Mouse (Mus musculus) liver, adult 2 months (tissue): ENCODE data around the gene Pcna. TPM values are rescaled to one million over a fixed set of nuclear protein-coding genes. Genes with fewer than 3 reads are reported as not detected.
"Not testable (repeated sequence)": the region's sequence is repeated elsewhere in the genome, so short reads cannot be mapped to it uniquely, and the experiment has no call there.

ENCODE experiments used
- DNase-seq: peaks from one replicate; pipeline ENCODE4 v3.0.0-alpha.2; 2011; ENCODE audit warnings: low read depth, low spot score; ENCODE audit errors: extremely low read depth
- H3K27ac ChIP-seq: fragments of 200-500 bp; replicated peaks from 2 replicates; pipeline ENCODE4 v1.5.1; 2012; ENCODE audit warnings: low read depth, mild to moderate bottlenecking, control low read depth, inconsistent platforms, low read length; ENCODE audit not compliant: insufficient read depth
- H3K27me3 ChIP-seq: fragments of 200-500 bp; 2 replicates; pipeline ENCODE4 v1.6.1; 2012; ENCODE audit warnings: mild to moderate bottlenecking, moderate library complexity, low read length, inconsistent platforms; ENCODE audit not compliant: control insufficient read depth, insufficient read depth
- H3K36me3 ChIP-seq: fragments of 200-500 bp; 2 replicates; pipeline ENCODE4 v1.6.1; 2012; ENCODE audit warnings: low read length, inconsistent platforms; ENCODE audit not compliant: control insufficient read depth, insufficient read depth
- H3K4me1 ChIP-seq: fragments of 200-500 bp; 2 replicates; pipeline ENCODE4 v1.6.1; 2011; ENCODE audit warnings: low read length; ENCODE audit not compliant: control insufficient read depth, insufficient read depth
- H3K4me3 ChIP-seq: fragments of 200-500 bp; 2 replicates; pipeline ENCODE4 v1.5.1; 2011; ENCODE audit warnings: low read depth, mild to moderate bottlenecking, control low read depth, low read length, moderate library complexity; ENCODE audit not compliant: insufficient read depth
- H3K79me2 ChIP-seq: fragments of 200-500 bp; 2 replicates; pipeline ENCODE4 v1.6.1; 2012; ENCODE audit warnings: inconsistent platforms, mild to moderate bottlenecking, low read length, moderate library complexity; ENCODE audit not compliant: control insufficient read depth, insufficient read depth
- H3K9ac ChIP-seq: fragments of 200-500 bp; 2 replicates; pipeline ENCODE4 v1.6.1; 2012; ENCODE audit warnings: low read depth, mild to moderate bottlenecking, control low read depth, inconsistent platforms, low read length
- CTCF ChIP-seq: fragments of 200-500 bp; IDR thresholded peaks from 2 replicates; pipeline ENCODE4 v1.5.1; 2011; ENCODE audit warnings: low read depth, low read length, control low read depth
- POLR2A ChIP-seq: fragments of 200-500 bp; IDR thresholded peaks from 2 replicates; pipeline ENCODE4 v1.6.1; 2011; ENCODE audit warnings: low read length, control low read depth; ENCODE audit not compliant: insufficient read depth; ENCODE audit errors: extremely low read depth
- WGBS: fragments of 180-500 bp; shearing (Covaris S2); methylation state at CpG from one replicate; pipeline ENCODE4 v1.1.7; 2018; 5-methylcytosine and 5-hydroxymethylcytosine counted together
- polyA plus RNA-seq: library from polyadenylated mRNA; depleted of rRNA; stranded (reverse); fragments of >200 nt; gene quantifications from 2 replicates; pipeline ENCODE4 v1.2.3, GENCODE M21; 2012
- total RNA-seq: library from RNA; depleted of rRNA; stranded (reverse); fragments of >200 nt; gene quantifications from 2 replicates; pipeline ENCODE4 v1.2.3, GENCODE M21; 2014

Gene Pcna
- total and polyA plus RNA-seq, 2 experiments = 20.6 to 39.0 TPM

GRCm38 (mm10) chr2:132291265-132291664 is 38.2 kb upstream of the Pcna start:
- Histone ChIP-seq H3K79me2 (peaks cover 31% of the 10 kb centered on the region; the same call in 1 of the 2 replicates), H3K27me3 (no peaks in the 10 kb centered on the region), H3K9ac (no peak overlapping the region), H3K4me1 (peaks cover 12% of the 10 kb centered on the region), H3K36me3 (peaks cover 21% of the 10 kb centered on the region), H3K4me3 (no peak overlapping the region), H3K27ac (no peak overlapping the region)
- DNase-seq = no peak
- 83% methylated on average over 3 of the region's 3 CpGs for WGBS
- TF ChIP-seq POLR2A (no peak), CTCF (no peak)

DNA sequence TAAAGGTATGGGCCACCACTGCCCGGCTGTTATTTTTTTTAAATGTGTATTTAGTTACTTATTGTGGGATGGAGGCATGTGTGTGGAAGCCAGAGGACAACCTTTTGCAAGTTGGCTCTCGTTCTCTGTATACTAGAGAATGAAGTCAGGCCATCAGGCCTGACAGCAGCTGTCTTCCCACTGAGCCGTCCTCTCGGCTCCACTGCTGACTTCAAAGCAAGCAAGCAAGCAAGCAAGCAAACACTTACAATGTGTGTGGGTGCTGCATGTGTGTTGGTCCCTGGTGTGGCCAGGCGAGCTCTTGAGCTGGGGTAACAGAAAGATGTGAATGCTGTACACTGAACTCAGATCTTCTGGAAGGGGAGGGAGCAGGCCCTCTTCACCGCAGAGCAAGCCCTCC is 37.7 kb upstream of the Pcna start:
- Histone ChIP-seq H3K36me3 (peaks cover 19% of the 10 kb centered on the region), H3K4me1 (peaks cover 12% of the 10 kb centered on the region), H3K9ac (no peak overlapping the region), H3K79me2 (peaks cover 31% of the 10 kb centered on the region; the same call in 1 of the 2 replicates), H3K27ac (no peak overlapping the region), H3K4me3 (no peak overlapping the region), H3K27me3 (no peaks in the 10 kb centered on the region)
- 44% methylated on average over 6 of the region's 6 CpGs for WGBS
- TF ChIP-seq POLR2A = no peak
- TF ChIP-seq CTCF = no peak
- DNase-seq = peak; percentile 26

DNA sequence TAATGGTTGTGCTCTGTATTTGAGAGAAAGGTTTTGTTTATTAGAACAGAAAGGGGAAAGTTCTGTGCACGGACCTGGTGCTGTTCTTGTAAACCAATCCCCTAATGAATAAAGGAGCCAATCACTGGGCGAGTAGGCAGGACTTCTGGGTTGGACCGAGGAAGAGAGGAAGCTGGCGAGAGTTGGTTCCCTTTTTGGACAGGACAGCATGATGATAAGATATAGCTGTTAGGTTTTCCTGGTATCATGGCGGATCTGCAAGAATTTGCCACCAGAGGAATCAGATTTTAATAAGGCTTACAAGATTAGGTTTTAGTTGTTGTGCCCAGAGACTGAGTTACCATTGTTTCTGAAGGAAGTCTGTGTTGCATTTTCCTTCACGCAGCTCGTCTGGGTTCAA is 36.1 kb upstream of the Pcna start:
- WGBS = 52% methylated on average over 5 of the region's 7 CpGs
- not testable (repeated sequence) for H3K36me3 ChIP-seq, DNase-seq, H3K9ac ChIP-seq, H3K4me3 ChIP-seq, H3K27ac ChIP-seq, H3K27me3 ChIP-seq
- Histone ChIP-seq H3K4me1 (peaks cover 12% of the 10 kb centered on the region), H3K79me2 (peaks cover 40% of the 10 kb centered on the region; the same call in 1 of the 2 replicates)

- Histone ChIP-seq H3K27me3 (no peaks in the 10 kb centered on the region), H3K79me2 (peaks cover 34% of the 10 kb centered on the region; the same call in 1 of the 2 replicates), H3K4me3 (no peak overlapping the region), H3K27ac (0 out of 2 replicates have a peak overlapping the region, but pooled peaks have one; percentile 12), H3K4me1 (peaks cover 21% of the 10 kb centered on the region), H3K9ac (no peak overlapping the region), H3K36me3 (no peaks in the 10 kb centered on the region)
- TF ChIP-seq POLR2A (no peak), CTCF (no peak)
- WGBS = 76% methylated on average over 9 of the region's 9 CpGs
- peak; percentile 67 for DNase-seq
Observed at GRCm38 (mm10) chr2:132286376-132287076, 33.4 kb upstream of the Pcna start.

GRCm38 (mm10) chr2:132285722-132286121 is 32.6 kb upstream of the Pcna start:
- Histone ChIP-seq H3K27ac (peak overlapping the region; percentile 65; the same call in 1 of the 2 replicates), H3K4me1 (peaks cover 20% of the 10 kb centered on the region), H3K79me2 (peaks cover 26% of the 10 kb centered on the region; the same call in 1 of the 2 replicates)
- WGBS = 87% methylated on average over 5 of the region's 5 CpGs
- H3K4me3 ChIP-seq, DNase-seq, H3K27me3 ChIP-seq, H3K9ac ChIP-seq, H3K36me3 ChIP-seq: not testable (repeated sequence)

- 79% methylated on average over 12 of the region's 12 CpGs for WGBS
- no peak for DNase-seq
- H3K27me3 ChIP-seq = no peaks in the 10 kb centered on the region
- no peaks in the 10 kb centered on the region for H3K36me3 ChIP-seq
- peaks cover 23% of the 10 kb centered on the region for H3K4me1 ChIP-seq
- peak overlapping the region; percentile 25; the same call in 1 of the 2 replicates for H3K9ac ChIP-seq
- no peak overlapping the region for H3K4me3 ChIP-seq
- TF ChIP-seq POLR2A (no peak), CTCF (no peak)
- H3K79me2 ChIP-seq = peaks cover 22% of the 10 kb centered on the region; the same call in 1 of the 2 replicates
- peak overlapping the region; percentile 77 for H3K27ac ChIP-seq
Observed at GRCm38 (mm10) chr2:132284492-132285139, 31.5 kb upstream of the Pcna start.
